Mouse (Mus musculus): Measurements from ENCODE around the gene Glb1l.

- TF ChIP-seq HCFC1 (IDR thresholded peaks at IDR 0.05; ENCODE audit: low read depth, low read length) (no peak), EP300 (IDR thresholded peaks at IDR 0.05; ENCODE audit: low read depth in 1 of 2, low read length in 2 of 2) (no peak), CTCF (IDR thresholded peaks at IDR 0.05 in 2 of 3, conservative IDR thresholded peaks at IDR 0.05 in 1 of 3; ENCODE audit: control insufficient read depth in 1 of 3, insufficient read depth in 1 of 3, low read depth in 2 of 3, low read length in 3 of 3, poor library complexity in 1 of 3, severe bottlenecking in 1 of 3) (no peak), USF1 (IDR thresholded peaks at IDR 0.05; ENCODE audit: low read depth, low read length) (no peak), ELF1 (IDR thresholded peaks at IDR 0.05; ENCODE audit: low read depth, low read length) (no peak), ZNF384 (IDR thresholded peaks at IDR 0.05; ENCODE audit: low read depth, low read length) (no peak), POLR2A (IDR thresholded peaks at IDR 0.05; ENCODE audit: control insufficient read depth in 1 of 2, insufficient read depth in 1 of 2, low read depth in 1 of 2, low read length in 2 of 2, poor library complexity in 1 of 2) (no peak), MAZ (IDR thresholded peaks at IDR 0.05; ENCODE audit: low read depth, low read length) (no peak), ETS1 (IDR thresholded peaks at IDR 0.05; ENCODE audit: low read depth, low read length) (no peak), GATA1 (IDR thresholded peaks at IDR 0.05; ENCODE audit: low read depth, low read length) (no peak), RCOR1 (IDR thresholded peaks at IDR 0.05; ENCODE audit: low read depth, low read length) (no peak), ZMIZ1 (IDR thresholded peaks at IDR 0.05; ENCODE audit: low read depth, low read length) (no peak)
Observed at GRCm38 (mm10) chr1:75239591-75239990, 29.0 kb upstream of the Glb1l start.
